Mouse (Mus musculus) spleen, postnatal 14 days (tissue): Measurements from ENCODE around the gene Madd.
A peak's percentile ranks its signal among the peaks of the same experiment; 100 is the strongest.

Experiments used
- DNase-seq, 2 experiments: peaks; one replicate each; pipeline ENCODE4 v3.0.0; 2021 to 2022; ENCODE audit warnings: low spot score in 2 of 2

Madd gene

DNA sequence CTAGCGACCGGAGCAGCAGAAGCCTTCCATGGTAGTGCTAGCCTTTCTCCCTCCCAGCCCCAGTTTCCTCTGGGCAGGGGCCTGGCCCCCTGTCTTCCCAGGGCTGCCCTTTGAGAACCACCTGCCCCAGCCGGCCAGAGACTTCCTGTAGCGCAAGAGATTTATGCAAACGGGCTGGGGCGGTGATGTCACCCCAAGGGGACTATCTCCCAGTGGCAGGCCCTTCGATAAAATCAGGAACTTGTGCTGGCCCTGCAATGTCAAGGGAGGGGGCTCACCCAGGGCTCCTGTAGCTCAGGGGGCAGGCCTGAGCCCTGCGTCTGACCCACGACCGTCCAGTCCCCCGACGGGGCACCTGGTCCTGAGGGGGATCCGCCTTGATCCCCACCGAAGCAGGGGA lies 87.1 kb downstream of the Madd start:
- DNase-seq: peak; percentile 47 to 62

DNA sequence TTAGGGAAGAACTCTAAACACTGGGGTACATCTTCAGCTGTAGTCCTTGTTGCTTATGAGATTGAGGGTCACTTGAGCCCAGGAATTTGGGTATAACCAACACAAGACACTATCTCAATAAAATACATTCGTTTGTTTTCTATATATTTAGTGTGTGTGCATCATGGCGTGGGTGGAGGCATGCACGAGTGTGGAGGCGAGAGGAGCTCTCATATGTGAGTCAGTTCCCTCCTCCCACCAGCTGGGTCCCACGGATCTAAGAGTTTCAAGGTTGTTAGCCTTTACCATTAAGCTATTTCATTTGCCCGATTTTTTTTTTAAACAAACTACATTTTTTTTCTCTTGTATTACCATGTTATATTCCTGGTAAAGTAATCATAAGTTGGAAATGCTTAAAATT lies 92.8 kb downstream of the Madd start:
- DNase-seq: no peak

DNA sequence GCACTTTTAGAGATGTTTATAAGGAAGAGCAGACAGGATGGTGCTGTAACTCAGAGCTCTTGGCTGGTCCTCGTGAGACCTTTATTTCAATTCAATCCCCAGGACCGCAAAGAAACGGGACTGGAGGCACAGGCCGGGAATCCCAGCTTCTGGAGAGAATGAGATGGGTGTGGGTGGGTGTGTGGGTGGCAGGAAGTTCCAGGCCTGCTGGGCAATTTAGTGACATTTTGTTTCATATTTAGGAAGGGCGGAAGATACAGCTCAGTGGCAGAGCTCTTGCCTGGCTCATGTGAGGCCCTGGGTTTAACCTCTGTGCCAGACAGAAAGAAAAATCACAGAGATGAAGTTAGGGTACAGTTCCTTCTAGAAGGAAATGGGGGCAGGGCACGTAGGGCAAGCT lies 93.4 kb downstream of the Madd start:
- no peak for DNase-seq

DNA sequence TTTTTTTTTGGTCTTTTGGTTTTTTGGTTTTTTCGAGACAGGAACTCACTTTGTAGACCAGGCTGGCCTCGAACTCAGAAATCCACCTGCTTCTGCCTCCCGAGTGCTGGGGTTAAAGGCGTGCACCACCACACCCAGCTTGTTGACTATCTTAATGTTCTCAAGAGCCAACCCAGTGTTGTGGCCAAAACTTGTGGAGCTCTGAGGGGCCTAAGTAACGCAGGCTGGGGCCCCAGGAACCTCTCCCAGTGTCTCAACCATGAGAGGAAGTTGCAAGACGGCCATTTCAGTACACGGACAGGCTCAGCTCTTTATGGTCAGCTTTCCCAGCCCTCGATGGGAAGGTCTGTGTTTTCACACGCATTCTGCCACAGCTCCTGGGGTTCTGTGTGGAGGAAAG lies 94.7 kb downstream of the Madd start:
- DNase-seq: no peak

- no peak for DNase-seq
These were observed 96.2 kb downstream of the Madd start for GRCm38 (mm10) chr2:91087453-91087852.
